Mouse (Mus musculus): ENCODE measurements at regions not wholly inside any gene's neighbourhood (a gene's known extent, or its start where the extent isn't known, plus 50 kb on each side); places are given as distances from the start of the nearest gene placed in this dataset.

- TF ChIP-seq CTCF (IDR thresholded peaks at IDR 0.05; ENCODE audit: borderline replicate concordance, insufficient read depth, low read depth, low read length) = no peak
- no peak for TF ChIP-seq POLR2A (IDR thresholded peaks at IDR 0.05; ENCODE audit: borderline replicate concordance, insufficient read depth, low read length)
Measured at GRCm38 (mm10) chr2:78803543-78803942, 64.4 kb upstream of the Ube2e3 start.
